Mouse (Mus musculus) brain, embryonic 14.5 days (tissue): ENCODE data around the gene Fndc7.

Source experiments
- CTCF ChIP-seq: fragments of 200-500 bp; IDR thresholded peaks from 2 replicates; pipeline ENCODE4 v1.5.1; 2012; ENCODE audit warnings: inconsistent platforms, mild to moderate bottlenecking, moderate library complexity, borderline replicate concordance; ENCODE audit not compliant: insufficient read depth, insufficient read length; ENCODE audit errors: extremely low read depth
- POLR2A ChIP-seq: fragments of 200-500 bp; IDR thresholded peaks from 2 replicates; pipeline ENCODE4 v1.6.1; 2012; ENCODE audit warnings: mild to moderate bottlenecking, inconsistent platforms, borderline replicate concordance; ENCODE audit not compliant: poor library complexity, insufficient read depth, insufficient read length, severe bottlenecking; ENCODE audit errors: extremely low read depth

- TF ChIP-seq CTCF (no peak), POLR2A (no peak)
These were observed 50.8 kb downstream of the Fndc7 start for GRCm38 (mm10) chr3:108838980-108839379.
